Mouse (Mus musculus): ENCODE data around the gene Wscd2.

- TF ChIP-seq POLR2A (IDR thresholded peaks at IDR 0.05; ENCODE audit: insufficient read length, low read depth), result no peak
- TF ChIP-seq CEBPB (IDR thresholded peaks at IDR 0.05; ENCODE audit: insufficient read depth, poor library complexity, severe bottlenecking), result no peak
- no peak for TF ChIP-seq MYOG (IDR thresholded peaks at IDR 0.05; ENCODE audit: control insufficient read depth in 1 of 3, insufficient read depth in 1 of 3, insufficient read length in 2 of 3, low read depth in 2 of 3)
- TF ChIP-seq USF1 (IDR thresholded peaks at IDR 0.05; ENCODE audit: low read depth), result no peak
- no peak for TF ChIP-seq MAX (IDR thresholded peaks at IDR 0.05; ENCODE audit: low read depth)
Observed at GRCm38 (mm10) chr5:113626991-113627390, 136.9 kb downstream of the Wscd2 start.
